Mouse (Mus musculus): ENCODE data around the gene Dlg2. TPM values are rescaled to one million over a fixed set of nuclear protein-coding genes. Genes with fewer than 3 reads are reported as not detected.

The Dlg2 gene
- polyA plus RNA-seq, 1 experiment from 2014 or later, result 8.1 TPM

DNA sequence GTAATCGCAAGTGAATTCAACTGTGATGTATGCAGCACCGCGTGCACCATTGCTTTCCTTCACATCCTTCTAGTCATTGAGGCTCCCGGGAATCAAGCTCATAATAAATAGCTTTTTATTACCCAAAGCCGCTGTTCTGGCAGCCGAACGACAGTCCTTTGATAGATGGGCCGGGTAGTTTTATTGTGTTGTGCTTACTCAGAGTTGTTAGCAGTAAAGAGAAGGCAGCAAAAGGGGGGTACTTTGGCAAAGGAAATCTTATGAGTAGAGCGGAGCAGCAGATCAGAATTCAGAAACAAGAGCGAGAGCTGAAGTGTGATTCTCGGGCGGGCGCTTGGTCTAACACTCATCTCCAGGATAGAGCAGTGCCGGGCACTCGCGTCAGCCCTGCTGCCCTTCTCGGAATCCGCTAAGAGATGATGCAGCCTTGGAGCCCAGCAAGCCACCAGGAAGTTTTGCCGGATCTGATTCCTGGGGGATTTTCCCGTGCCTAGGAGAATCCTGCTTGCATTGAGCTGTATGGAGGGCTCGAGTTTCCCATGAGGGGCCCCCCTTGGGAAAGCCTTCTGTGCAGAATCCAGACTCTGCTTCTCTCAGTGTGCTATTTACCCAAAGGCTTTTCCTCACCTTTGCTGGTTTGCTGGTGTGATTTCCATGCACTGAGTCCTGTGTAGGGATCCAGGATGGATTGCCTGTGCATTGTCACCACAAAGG lies 410.7 kb downstream of the Dlg2 start:
- Histone ChIP-seq H3K4me1 (0 out of 2 replicates have a peak, but pooled peaks cover 5% of the 10 kb centered on the region), H3K36me3 (no peaks in the 10 kb centered on the region), H3K4me3 (peak overlapping the region; percentile 32), H3K27ac (no peak overlapping the region), H3K4me2 (replicated peaks) (peak overlapping the region; percentile 67), H3K9me3 (no peaks in the 10 kb centered on the region), H3K9ac (peak overlapping the region; percentile 50), H3K27me3 (replicated peaks) (no peaks in the 10 kb centered on the region)
- under 1% methylated on average over 21 of the region's 21 CpGs for WGBS
- peak; percentile 81 for ATAC-seq (ENCODE audit: low FRiP score, low read depth)

DNA sequence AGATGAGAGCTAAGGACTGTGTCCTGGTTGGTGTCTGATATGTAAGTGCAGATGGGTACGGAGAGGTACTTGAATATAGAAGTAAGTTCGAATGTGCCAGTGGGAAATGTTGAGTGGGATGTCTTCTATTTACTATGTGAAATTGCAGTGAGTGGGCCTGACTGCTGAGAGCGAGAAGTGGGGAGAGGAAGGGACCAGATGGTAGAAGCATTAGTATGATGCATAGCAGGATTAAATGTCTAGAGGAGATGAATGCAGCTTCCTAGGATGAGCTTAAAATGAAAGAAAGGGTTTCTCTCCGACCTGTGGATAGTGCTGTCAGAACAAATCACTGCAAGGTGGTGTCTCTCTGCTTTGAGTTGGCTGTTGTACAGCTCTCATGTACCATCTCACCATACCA lies 451.0 kb downstream of the Dlg2 start:
- Histone ChIP-seq H3K4me3 (no peak overlapping the region), H3K9ac (no peak overlapping the region), H3K4me1 (no peaks in the 10 kb centered on the region), H3K27ac (no peak overlapping the region), H3K27me3 (replicated peaks) (no peaks in the 10 kb centered on the region), H3K4me2 (replicated peaks) (no peak overlapping the region), H3K36me3 (no peaks in the 10 kb centered on the region), H3K9me3 (no peaks in the 10 kb centered on the region)
- no peak for ATAC-seq (ENCODE audit: low FRiP score, low read depth)
- WGBS, result 78% methylated on average over 4 of the region's 4 CpGs

DNA sequence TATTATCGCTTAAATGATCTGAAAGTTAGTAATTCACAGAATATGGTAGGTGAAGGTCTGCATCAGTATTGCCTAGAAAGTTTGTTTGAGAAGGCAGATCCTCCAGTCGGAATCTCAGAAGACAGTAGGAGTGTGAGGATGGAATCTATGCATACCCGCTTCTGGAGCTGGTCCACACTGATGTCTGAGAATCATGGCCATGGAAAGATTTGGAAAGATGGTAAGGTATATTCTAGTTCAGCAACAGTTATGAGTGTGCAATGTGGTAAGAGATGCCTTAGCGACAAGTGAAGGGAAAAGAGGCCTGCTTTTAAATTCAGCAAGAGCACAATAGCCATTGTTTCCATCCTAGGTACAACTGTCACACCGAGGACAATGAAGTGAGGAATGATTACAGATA lies 464.3 kb downstream of the Dlg2 start:
- Histone ChIP-seq H3K27ac (no peak overlapping the region), H3K4me1 (no peaks in the 10 kb centered on the region), H3K36me3 (no peaks in the 10 kb centered on the region), H3K27me3 (replicated peaks) (no peaks in the 10 kb centered on the region), H3K9ac (no peak overlapping the region), H3K4me2 (replicated peaks) (no peak overlapping the region), H3K9me3 (no peaks in the 10 kb centered on the region), H3K4me3 (no peak overlapping the region)
- WGBS, result 76% methylated on average over 5 of the region's 5 CpGs
- ATAC-seq (ENCODE audit: low FRiP score, low read depth), result no peak

DNA sequence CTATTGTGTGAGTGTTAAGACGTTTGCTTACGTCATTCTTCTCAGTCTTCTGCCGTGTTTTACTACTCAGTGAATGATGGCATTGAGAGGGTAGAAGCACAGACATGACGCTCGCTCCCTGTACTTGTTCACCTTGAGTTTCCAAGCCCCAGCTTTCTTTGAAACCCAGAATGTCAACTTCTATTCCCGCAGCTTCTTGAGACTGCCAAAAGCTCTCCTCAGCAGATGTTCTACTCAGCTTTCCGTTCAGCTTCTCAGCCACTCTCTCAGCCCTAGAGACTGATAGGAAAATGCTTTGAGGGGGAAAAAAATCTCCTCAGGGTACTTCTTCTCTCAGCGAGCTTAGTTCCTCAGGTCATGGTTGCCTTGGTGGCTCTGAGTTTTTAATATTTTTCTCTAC lies 470.6 kb downstream of the Dlg2 start:
- no peaks in the 10 kb centered on the region for H3K36me3 ChIP-seq
- ATAC-seq (ENCODE audit: low FRiP score, low read depth), result no peak
- H3K4me1 ChIP-seq, result no peaks in the 10 kb centered on the region
- no peaks in the 10 kb centered on the region for H3K9me3 ChIP-seq
- H3K27me3 ChIP-seq (replicated peaks), result no peaks in the 10 kb centered on the region
- no peak overlapping the region for H3K27ac ChIP-seq
- no peak overlapping the region for H3K4me2 ChIP-seq (replicated peaks)
- 82% methylated on average over 8 of the region's 8 CpGs for WGBS
- no peak overlapping the region for H3K9ac ChIP-seq
- H3K4me3 ChIP-seq, result no peak overlapping the region

DNA sequence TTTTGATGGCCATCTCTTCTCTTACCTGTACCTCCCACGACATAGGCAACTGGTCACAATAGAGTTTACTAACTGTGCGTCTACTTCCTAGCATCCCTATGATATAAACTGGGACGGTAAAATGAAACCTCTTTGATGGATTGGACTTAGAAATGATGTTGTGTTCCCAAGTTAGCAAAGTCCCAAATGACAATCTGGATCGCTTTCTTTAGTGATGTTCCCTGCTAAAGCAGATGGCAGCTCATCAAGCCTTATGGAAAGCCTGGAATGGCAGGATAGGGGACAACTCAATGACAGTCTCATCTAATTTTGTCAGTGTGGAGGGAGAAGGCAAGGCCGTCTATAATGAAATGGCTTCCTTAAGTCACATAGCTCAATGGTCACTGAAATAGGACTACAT lies 472.7 kb downstream of the Dlg2 start:
- no peaks in the 10 kb centered on the region for H3K36me3 ChIP-seq
- 92% methylated on average over 5 of the region's 5 CpGs for WGBS
- no peak overlapping the region for H3K27ac ChIP-seq
- H3K4me1 ChIP-seq, result no peaks in the 10 kb centered on the region
- no peak overlapping the region for H3K4me2 ChIP-seq (replicated peaks)
- no peak for ATAC-seq (ENCODE audit: low FRiP score, low read depth)
- H3K4me3 ChIP-seq, result no peak overlapping the region
- H3K9ac ChIP-seq, result no peak overlapping the region
- no peaks in the 10 kb centered on the region for H3K9me3 ChIP-seq
- H3K27me3 ChIP-seq (replicated peaks), result no peaks in the 10 kb centered on the region

DNA sequence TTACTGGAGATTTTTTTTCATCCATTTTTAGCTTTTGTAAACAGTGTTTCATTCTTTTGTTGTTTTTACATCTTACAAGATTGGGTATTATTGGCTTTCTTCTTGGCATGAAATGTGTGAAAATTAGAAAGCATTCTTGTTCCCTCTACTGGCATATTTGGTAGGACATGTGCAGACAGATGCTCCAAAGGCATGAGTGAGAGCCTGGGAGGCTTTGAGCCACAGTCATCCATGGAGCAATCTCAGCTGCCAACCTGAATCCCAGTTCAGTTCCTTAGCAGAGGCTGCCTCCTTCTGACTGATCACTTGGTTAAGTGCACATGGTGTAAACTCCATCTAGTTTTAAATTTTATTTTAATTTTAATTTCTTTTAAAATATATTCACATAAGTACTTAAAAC lies 500.8 kb downstream of the Dlg2 start:
- no peaks in the 10 kb centered on the region for H3K4me1 ChIP-seq
- H3K4me3 ChIP-seq, result no peak overlapping the region
- H3K9me3 ChIP-seq, result no peaks in the 10 kb centered on the region
- no peak overlapping the region for H3K4me2 ChIP-seq (replicated peaks)
- no peak for ATAC-seq (ENCODE audit: low FRiP score, low read depth)
- no peaks in the 10 kb centered on the region for H3K27me3 ChIP-seq (replicated peaks)
- H3K9ac ChIP-seq, result no peak overlapping the region
- H3K36me3 ChIP-seq, result no peaks in the 10 kb centered on the region
- H3K27ac ChIP-seq, result no peak overlapping the region

DNA sequence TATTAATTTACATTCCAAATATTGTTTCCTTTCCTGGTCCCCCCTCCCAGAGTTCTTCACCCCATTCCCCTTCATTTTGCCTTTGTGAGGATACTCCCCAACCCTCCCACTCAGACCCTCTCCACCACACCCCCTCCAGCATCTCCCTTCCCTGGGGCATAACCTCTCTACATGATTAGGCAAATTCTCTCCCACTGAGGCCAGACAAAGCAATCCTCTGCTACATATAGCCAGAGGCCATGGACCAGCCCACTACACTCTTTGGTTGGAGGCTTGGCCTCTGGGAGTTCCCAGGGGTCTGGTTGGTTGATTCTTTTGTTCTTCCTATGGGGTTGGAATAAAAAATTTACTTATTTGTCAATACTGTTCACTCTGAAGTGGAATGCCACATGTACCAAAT lies 505.6 kb downstream of the Dlg2 start:
- H3K4me2 ChIP-seq (replicated peaks), result no peak overlapping the region
- H3K4me3 ChIP-seq, result no peak overlapping the region
- no peaks in the 10 kb centered on the region for H3K36me3 ChIP-seq
- H3K27me3 ChIP-seq (replicated peaks), result no peaks in the 10 kb centered on the region
- H3K4me1 ChIP-seq, result no peaks in the 10 kb centered on the region
- no peak overlapping the region for H3K27ac ChIP-seq
- H3K9me3 ChIP-seq, result no peaks in the 10 kb centered on the region
- H3K9ac ChIP-seq, result no peak overlapping the region
- no peak for ATAC-seq (ENCODE audit: low FRiP score, low read depth)

DNA sequence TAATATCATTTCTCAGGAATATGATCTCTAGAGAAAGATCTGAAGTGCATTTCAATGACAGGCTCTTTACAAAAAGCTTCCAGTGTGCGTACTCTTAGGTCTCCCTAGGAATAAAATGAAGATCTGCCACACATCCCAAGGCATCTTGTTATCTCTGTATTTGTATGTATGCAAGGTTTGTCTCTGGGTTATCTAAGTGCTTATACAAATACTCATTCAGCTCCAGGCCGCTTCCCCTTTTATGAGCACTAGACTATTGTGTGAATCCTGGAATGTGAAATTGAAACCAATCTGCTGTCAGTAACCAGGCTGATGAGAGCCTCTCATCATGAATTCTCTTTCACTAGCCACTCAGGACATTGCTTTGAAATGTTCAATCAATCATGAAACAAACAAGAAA lies 534.2 kb downstream of the Dlg2 start:
- Histone ChIP-seq H3K4me3 (no peak overlapping the region), H3K9ac (no peak overlapping the region), H3K27ac (no peak overlapping the region), H3K27me3 (replicated peaks) (no peaks in the 10 kb centered on the region), H3K36me3 (no peaks in the 10 kb centered on the region), H3K4me2 (replicated peaks) (no peak overlapping the region), H3K4me1 (no peaks in the 10 kb centered on the region), H3K9me3 (no peaks in the 10 kb centered on the region)
- ATAC-seq (ENCODE audit: low FRiP score, low read depth), result no peak
- WGBS, result 75% methylated on average over 2 of the region's 2 CpGs

DNA sequence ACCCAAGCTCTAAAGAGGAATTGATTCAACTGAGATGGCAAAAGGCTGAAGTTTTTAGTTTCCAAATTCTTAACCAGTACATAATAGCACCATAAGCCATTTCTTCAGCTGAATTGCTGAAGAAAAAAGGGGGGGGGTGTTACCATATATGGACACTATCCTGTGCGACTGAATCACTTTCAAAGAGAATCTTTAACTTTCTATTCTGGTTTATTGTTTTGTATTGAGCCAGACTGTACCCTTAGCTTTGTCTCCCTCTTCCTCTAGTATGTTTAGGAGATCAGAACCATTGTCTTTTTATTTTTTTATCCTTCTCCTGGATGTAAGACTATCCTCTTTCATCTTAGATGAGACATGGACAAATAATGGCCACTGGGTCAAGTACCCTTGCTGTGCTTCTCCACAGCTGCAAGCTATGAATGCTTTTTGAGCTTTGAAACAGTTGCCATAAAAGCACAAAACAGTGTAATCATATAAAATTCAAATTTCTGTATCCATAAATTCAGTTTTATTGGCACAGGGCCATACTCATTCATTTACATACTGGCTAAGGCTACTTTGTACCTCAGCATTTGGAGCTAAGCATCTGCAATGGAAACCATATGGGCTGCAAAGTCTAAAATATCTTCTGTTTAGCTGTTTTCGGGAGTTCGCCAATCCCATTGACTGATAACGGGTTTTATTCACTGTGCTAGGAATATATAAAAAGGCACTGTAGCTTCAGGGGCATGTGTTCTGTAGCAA lies 568.7 kb downstream of the Dlg2 start:
- no peaks in the 10 kb centered on the region for H3K36me3 ChIP-seq
- no peak overlapping the region for H3K27ac ChIP-seq
- H3K4me3 ChIP-seq, result no peak overlapping the region
- 91% methylated on average over 4 of the region's 4 CpGs for WGBS
- H3K9ac ChIP-seq, result no peak overlapping the region
- no peaks in the 10 kb centered on the region for H3K27me3 ChIP-seq (replicated peaks)
- H3K4me1 ChIP-seq, result no peaks in the 10 kb centered on the region
- ATAC-seq (ENCODE audit: low FRiP score, low read depth), result no peak
- H3K9me3 ChIP-seq, result no peaks in the 10 kb centered on the region
- H3K4me2 ChIP-seq (replicated peaks), result no peak overlapping the region

DNA sequence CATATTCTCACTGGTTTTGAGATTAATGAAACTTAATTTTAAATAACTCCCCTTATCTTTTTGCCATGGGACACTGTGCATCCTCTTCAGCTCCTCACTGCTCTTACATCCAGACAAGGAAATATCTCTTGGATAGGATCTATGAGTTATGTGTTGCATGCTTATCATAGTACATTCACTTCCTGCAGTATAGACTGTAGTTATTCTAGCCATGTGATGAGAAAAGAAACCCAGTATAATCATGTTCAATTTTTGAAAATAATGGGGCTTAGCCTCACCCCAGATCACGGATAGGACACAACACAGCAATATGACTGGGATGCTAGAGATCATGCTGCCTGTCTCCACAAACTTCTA lies 569.2 kb downstream of the Dlg2 start:
- no peaks in the 10 kb centered on the region for H3K27me3 ChIP-seq (replicated peaks)
- no peaks in the 10 kb centered on the region for H3K36me3 ChIP-seq
- no peaks in the 10 kb centered on the region for H3K9me3 ChIP-seq
- no peak overlapping the region for H3K9ac ChIP-seq
- H3K4me1 ChIP-seq, result no peaks in the 10 kb centered on the region
- WGBS, result 100% methylated on average over 1 of the region's 1 CpGs
- H3K4me2 ChIP-seq (replicated peaks), result no peak overlapping the region
- H3K27ac ChIP-seq, result no peak overlapping the region
- no peak overlapping the region for H3K4me3 ChIP-seq
- no peak for ATAC-seq (ENCODE audit: low FRiP score, low read depth)

DNA sequence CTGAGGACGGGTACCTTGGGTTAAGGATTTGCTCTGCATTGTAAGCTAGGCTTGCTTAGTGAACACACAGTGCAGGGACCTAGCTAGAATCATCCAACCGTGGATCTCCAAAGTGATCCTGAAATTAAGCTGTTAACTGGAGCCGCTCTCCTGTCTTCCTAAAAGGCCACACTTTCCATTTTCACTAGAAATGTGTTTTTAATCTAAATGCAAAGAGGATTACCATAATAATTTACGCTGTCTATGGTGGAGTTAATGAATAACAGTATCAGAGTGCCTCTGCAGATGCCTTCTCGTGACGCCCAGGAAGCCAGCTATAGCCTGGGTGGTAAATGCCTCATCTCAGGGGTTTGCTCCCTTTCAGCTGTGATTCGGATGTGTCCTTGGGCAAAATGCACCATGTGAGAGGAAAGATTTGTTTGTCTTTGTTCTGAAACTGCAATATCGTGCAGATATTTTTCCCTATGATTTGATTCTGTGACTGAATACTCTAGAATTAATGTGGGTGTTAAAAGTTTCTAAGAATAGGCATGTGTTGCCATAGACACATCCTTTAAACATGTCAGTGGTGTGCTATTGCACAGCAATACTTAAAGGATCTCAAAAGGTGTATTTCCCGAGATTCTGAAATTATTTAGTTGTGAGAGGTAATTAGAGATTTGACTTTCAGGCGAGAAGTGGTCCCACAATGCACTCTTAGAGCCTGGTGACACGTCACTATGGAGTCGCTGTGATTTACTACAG lies 587.0 kb downstream of the Dlg2 start:
- H3K9ac ChIP-seq, result no peak overlapping the region
- 44% methylated on average over 12 of the region's 12 CpGs for WGBS
- no peak overlapping the region for H3K4me3 ChIP-seq
- no peak overlapping the region for H3K27ac ChIP-seq
- H3K36me3 ChIP-seq, result no peaks in the 10 kb centered on the region
- H3K4me2 ChIP-seq (replicated peaks), result no peak overlapping the region
- 0 out of 2 replicates have a peak, but pooled peaks have one; percentile 50 for ATAC-seq (ENCODE audit: low FRiP score, low read depth)
- no peaks in the 10 kb centered on the region for H3K9me3 ChIP-seq
- no peaks in the 10 kb centered on the region for H3K27me3 ChIP-seq (replicated peaks)
- no peaks in the 10 kb centered on the region for H3K4me1 ChIP-seq

DNA sequence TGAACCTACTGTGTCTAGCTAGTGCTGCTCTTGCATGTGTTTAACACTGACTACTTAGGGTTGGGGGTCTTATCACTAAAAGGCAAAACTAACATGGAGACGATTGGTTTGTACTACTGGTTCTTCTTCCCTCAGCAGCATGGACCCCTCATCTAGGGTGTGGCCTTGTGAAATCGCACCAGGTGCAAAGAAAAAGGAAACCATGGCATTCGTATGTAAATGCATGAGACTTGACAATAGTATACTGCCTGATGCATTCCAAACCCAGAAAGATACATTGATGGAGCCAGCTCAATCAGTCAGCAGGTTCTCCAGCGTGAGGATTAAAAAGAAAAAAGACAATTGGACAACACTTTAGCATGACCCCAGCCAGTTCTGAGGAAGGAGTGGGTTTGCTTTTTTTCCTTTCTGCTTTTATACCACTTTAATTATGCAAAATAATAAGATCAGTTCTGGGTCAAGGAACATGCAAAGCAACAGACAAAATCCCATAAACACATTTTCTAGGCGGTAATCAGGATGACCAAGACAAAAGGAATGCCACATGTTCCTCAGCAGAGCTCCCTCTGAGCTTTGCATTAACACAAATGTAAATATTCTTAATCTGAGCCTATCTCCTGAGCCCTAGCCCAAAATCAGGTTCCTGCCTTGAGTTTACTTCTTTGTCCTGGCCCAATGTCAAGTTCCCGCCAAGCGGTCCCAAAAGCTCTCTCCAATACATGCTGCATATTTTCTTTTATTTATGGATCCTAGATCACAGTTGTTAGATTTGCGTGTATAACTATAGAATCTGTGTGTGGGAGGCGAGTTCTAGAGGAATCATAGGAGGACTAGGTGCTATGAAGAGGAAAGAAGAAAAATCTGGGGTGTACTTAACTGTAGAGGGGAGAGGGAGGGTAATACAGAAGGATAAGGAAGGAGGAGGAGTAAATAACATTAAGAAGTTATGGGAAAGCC lies 595.6 kb downstream of the Dlg2 start:
- H3K4me3 ChIP-seq, result no peak overlapping the region
- ATAC-seq (ENCODE audit: low FRiP score, low read depth), result no peak
- 50% methylated on average over 9 of the region's 9 CpGs for WGBS
- no peaks in the 10 kb centered on the region for H3K9me3 ChIP-seq
- H3K36me3 ChIP-seq, result no peaks in the 10 kb centered on the region
- H3K9ac ChIP-seq, result no peak overlapping the region
- H3K4me1 ChIP-seq, result no peaks in the 10 kb centered on the region
- no peaks in the 10 kb centered on the region for H3K27me3 ChIP-seq (replicated peaks)
- no peak overlapping the region for H3K27ac ChIP-seq
- H3K4me2 ChIP-seq (replicated peaks), result no peak overlapping the region

Measured in neural tube, embryonic 12.5 days (tissue).